Mouse (Mus musculus): ENCODE data around the gene Sox11.

Sox11 gene

GRCm38 (mm10) chr12:27341871-27342690, at the start of gene Sox11:
Gene Sox11 (minus strand): TSS chr12:27342574.
- DNase-seq (ENCODE audit: extremely low read depth, low read depth): no peak

- DNase-seq (ENCODE audit: extremely low read depth, low read depth): no peak
Measured at GRCm38 (mm10) chr12:27391652-27392305, 49.4 kb upstream of the Sox11 start.

- DNase-seq (ENCODE audit: extremely low read depth, low read depth): no peak
Measured at GRCm38 (mm10) chr12:27390439-27390838, 48.1 kb upstream of the Sox11 start.

GRCm38 (mm10) chr12:27389429-27389828, 47.1 kb upstream of the Sox11 start:
- DNase-seq (ENCODE audit: extremely low read depth, low read depth): no peak

- DNase-seq (ENCODE audit: extremely low read depth, low read depth): no peak
Measured at GRCm38 (mm10) chr12:27372505-27372904, 30.1 kb upstream of the Sox11 start.

- DNase-seq (ENCODE audit: extremely low read depth, low read depth): no peak
Measured at GRCm38 (mm10) chr12:27370756-27371155, 28.4 kb upstream of the Sox11 start.

GRCm38 (mm10) chr12:27367476-27367875, 25.1 kb upstream of the Sox11 start:
- DNase-seq (ENCODE audit: extremely low read depth, low read depth): no peak

GRCm38 (mm10) chr12:27363840-27364640, 21.7 kb upstream of the Sox11 start:
- no peak for DNase-seq (ENCODE audit: extremely low read depth, low read depth)

GRCm38 (mm10) chr12:27357076-27357637, 14.8 kb upstream of the Sox11 start:
- DNase-seq (ENCODE audit: extremely low read depth, low read depth): no peak

GRCm38 (mm10) chr12:27356571-27356970, 14.2 kb upstream of the Sox11 start:
- DNase-seq (ENCODE audit: extremely low read depth, low read depth): no peak

GRCm38 (mm10) chr12:27343606-27344410, 1.4 kb upstream of the Sox11 start:
- no peak for DNase-seq (ENCODE audit: extremely low read depth, low read depth)

GRCm38 (mm10) chr12:27342691-27343605, 574 bp upstream of the Sox11 start:
- no peak for DNase-seq (ENCODE audit: extremely low read depth, low read depth)

GRCm38 (mm10) chr12:27341130-27341870, 1.1 kb downstream of the Sox11 start:
- no peak for DNase-seq (ENCODE audit: extremely low read depth, low read depth)

- DNase-seq (ENCODE audit: extremely low read depth, low read depth): no peak
Measured at GRCm38 (mm10) chr12:27340451-27341035, 1.8 kb downstream of the Sox11 start.

GRCm38 (mm10) chr12:27339171-27339751, 3.1 kb downstream of the Sox11 start:
- no peak for DNase-seq (ENCODE audit: extremely low read depth, low read depth)

- no peak for DNase-seq (ENCODE audit: extremely low read depth, low read depth)
Measured at GRCm38 (mm10) chr12:27338721-27339170, 3.6 kb downstream of the Sox11 start.

- DNase-seq (ENCODE audit: extremely low read depth, low read depth): no peak
Measured at GRCm38 (mm10) chr12:27338116-27338515, 4.3 kb downstream of the Sox11 start.

GRCm38 (mm10) chr12:27337482-27337881, 4.9 kb downstream of the Sox11 start:
- no peak for DNase-seq (ENCODE audit: extremely low read depth, low read depth)

All from MEL-GATA-1-ER (cell line).